Mouse (Mus musculus): ENCODE measurements around the gene Ipmk.

GRCm38 (mm10) chr10:71353850-71354249 lies 6.3 kb downstream of the Ipmk start:
- TF ChIP-seq POLR2A (IDR thresholded peaks at IDR 0.05; ENCODE audit: extremely low read depth, insufficient read depth, low read length), result no peak
- TF ChIP-seq CTCF (IDR thresholded peaks at IDR 0.05; ENCODE audit: extremely low read depth, insufficient read depth, low read length), result no peak
